11 mouse cellular contexts compared by ENCODE assay signal in the genomic region with DNA sequence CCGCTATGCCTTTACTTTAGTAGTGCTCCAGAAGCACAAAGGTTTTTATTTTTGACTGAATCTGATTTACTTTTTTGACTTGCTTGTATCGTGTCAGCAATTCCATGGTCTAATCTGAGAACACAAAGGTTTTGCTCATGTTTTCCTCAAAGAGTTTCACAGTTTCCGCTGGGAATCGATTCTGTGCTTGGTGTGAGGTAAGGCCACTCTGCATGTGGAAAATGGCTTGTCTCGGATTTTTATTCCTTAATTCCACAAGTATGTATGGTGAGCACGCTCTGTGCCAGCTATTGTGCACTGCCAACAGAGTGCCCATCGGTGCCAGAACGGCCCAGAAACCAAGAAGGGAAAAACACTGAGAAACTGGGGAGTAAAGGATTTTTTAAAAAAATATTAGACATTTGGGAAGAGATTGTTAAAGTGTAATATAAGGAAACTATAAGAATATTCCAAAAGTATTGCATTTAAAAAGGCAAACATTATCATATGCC.
DNase-seq lines count a peak whose midpoint lies in the region; ATAC-seq and TF ChIP-seq lines count a peak whose summit lies in the region.
"Had no signal": no experiment of that assay in that cellular context is flagged by ENCODE, and none has a peak within 500 bp of the region (broad histone marks: within the 10 kb centered on the region; RNA-seq: fewer than 3 reads in every experiment).

No protein-coding gene starts in this region.

- no peak overlapping the region for H3K4me2 ChIP-seq in liver, embryonic 12.5 days
- no peak overlapping the region for H3K4me2 ChIP-seq in stomach, embryonic 15.5 days
- no peak overlapping the region for H3K4me2 ChIP-seq in midbrain, embryonic 15.5 days
- H3K4me2 ChIP-seq: heart, embryonic 12.5 days had no signal

- no peak overlapping the region for H3K4me3 ChIP-seq in gastrocnemius, adult 2 months
- no peak overlapping the region for H3K4me3 ChIP-seq in liver, embryonic 12.5 days
- H3K4me3 ChIP-seq in cortical plate, adult 2 months (ENCODE audit: insufficient read depth, low read length) = no peak overlapping the region
- H3K4me3 ChIP-seq in stomach, embryonic 15.5 days (replicated peaks) = no peak overlapping the region
- no peak overlapping the region for H3K4me3 ChIP-seq in midbrain, embryonic 15.5 days
- H3K4me3 ChIP-seq: heart, embryonic 12.5 days; midbrain, embryonic 10.5 days had no signal

- no peak for TF ChIP-seq POLR2A in cortical plate, adult 2 months (IDR thresholded peaks at IDR 0.05; ENCODE audit: extremely low read depth, insufficient read depth, low read length)

- 77% methylated on average over 8 of the region's 8 CpGs for WGBS in liver, embryonic 12.5 days (ENCODE audit: insufficient replicate concordance)
- WGBS in stomach, embryonic 15.5 days = 83% methylated on average over 8 of the region's 8 CpGs
- WGBS in midbrain, embryonic 15.5 days = 85% methylated on average over 8 of the region's 8 CpGs

- peaks cover 11% of the 10 kb centered on the region; the same call in 1 of the 2 replicates for H3K4me1 ChIP-seq in liver, embryonic 12.5 days
- H3K4me1 ChIP-seq in cortical plate, adult 2 months (ENCODE audit: control insufficient read depth, insufficient read depth, low read length) = peaks cover 12% of the 10 kb centered on the region
- H3K4me1 ChIP-seq in stomach, embryonic 15.5 days = peaks cover 20% of the 10 kb centered on the region
- H3K4me1 ChIP-seq in midbrain, embryonic 15.5 days = no peaks in the 10 kb centered on the region; the same call in 1 of the 2 replicates

- no peaks in the 10 kb centered on the region for H3K27me3 ChIP-seq in liver, embryonic 12.5 days (replicated peaks)
- no peaks in the 10 kb centered on the region for H3K27me3 ChIP-seq in stomach, embryonic 15.5 days (replicated peaks)
- no peaks in the 10 kb centered on the region for H3K27me3 ChIP-seq in midbrain, embryonic 15.5 days (replicated peaks)
- H3K27me3 ChIP-seq: heart, embryonic 12.5 days had no signal

- no peak for DNase-seq in gastrocnemius, adult 2 months
- DNase-seq in gastrocnemius, postnatal 25 days = no peak
- no peak for DNase-seq in liver
- DNase-seq in left cerebral cortex, postnatal 36 days (ENCODE audit: low spot score in 2 of 2) = no peak

- H3K9ac ChIP-seq in liver, embryonic 12.5 days = no peak overlapping the region
- H3K9ac ChIP-seq in stomach, embryonic 15.5 days = no peak overlapping the region
- no peak overlapping the region for H3K9ac ChIP-seq in midbrain, embryonic 15.5 days
- H3K9ac ChIP-seq: heart, embryonic 12.5 days had no signal

- no peak for TF ChIP-seq CTCF in gastrocnemius, adult 2 months (IDR thresholded peaks at IDR 0.05)
- no peak for TF ChIP-seq CTCF in cortical plate, adult 2 months (IDR thresholded peaks at IDR 0.05; ENCODE audit: extremely low read depth, insufficient read depth, low read length)

- intact Hi-C loops in gastrocnemius, adult 2 months (cut with DNase I) = no loop called here
- intact Hi-C loops in left cerebral cortex, postnatal 36 days (cut with DNase I) = no loop called here

- peak overlapping the region; percentile 73 for H3K27ac ChIP-seq in gastrocnemius, adult 2 months
- 0 out of 2 replicates have a peak overlapping the region, but pooled peaks have one; percentile 30 for H3K27ac ChIP-seq in liver, embryonic 12.5 days
- H3K27ac ChIP-seq in cortical plate, adult 2 months (ENCODE audit: insufficient read depth, low read length) = peak overlapping the region; percentile 80
- peak overlapping the region; percentile 77 for H3K27ac ChIP-seq in stomach, embryonic 15.5 days
- no peak overlapping the region for H3K27ac ChIP-seq in midbrain, embryonic 15.5 days
- H3K27ac ChIP-seq: midbrain, embryonic 10.5 days had no signal

- no peaks in the 10 kb centered on the region for H3K9me3 ChIP-seq in liver, embryonic 12.5 days (replicated peaks)
- H3K9me3 ChIP-seq in stomach, embryonic 15.5 days = no peaks in the 10 kb centered on the region
- H3K9me3 ChIP-seq in midbrain, embryonic 15.5 days = no peaks in the 10 kb centered on the region
- H3K9me3 ChIP-seq: G1E; heart, embryonic 12.5 days; midbrain, embryonic 10.5 days had no signal

- no peak for ATAC-seq in liver, embryonic 12.5 days
- no peak for ATAC-seq in stomach, embryonic 15.5 days (ENCODE audit: insufficient read depth, low FRiP score, low read depth)
- ATAC-seq in midbrain, embryonic 15.5 days (replicated peaks) = no peak

- no peaks in the 10 kb centered on the region for H3K36me3 ChIP-seq in liver, embryonic 12.5 days
- H3K36me3 ChIP-seq in stomach, embryonic 15.5 days = no peaks in the 10 kb centered on the region
- no peaks in the 10 kb centered on the region for H3K36me3 ChIP-seq in midbrain, embryonic 15.5 days (replicated peaks)
- H3K36me3 ChIP-seq: G1E; heart, embryonic 12.5 days; midbrain, embryonic 10.5 days had no signal
